Mouse (Mus musculus) neural tube, embryonic 12.5 days (tissue): Measurements from ENCODE around the gene Gins2. TPM values are rescaled to one million over a fixed set of nuclear protein-coding genes. Genes with fewer than 3 reads are reported as not detected.

Source experiments
- ATAC-seq: fragments of 200-750 bp; cut with Nextera tagmentation; 2 replicates; pipeline ENCODE4 v1.8.0; 2017; ENCODE audit warnings: low read depth, mild to moderate bottlenecking, moderate TSS enrichment, moderate library complexity; ENCODE audit not compliant: low FRiP score
- H3K27ac ChIP-seq: fragments of 300-500 bp; sonication (generic); 2 replicates; pipeline ENCODE4 v1.5.1; 2016
- H3K27me3 ChIP-seq: fragments of 300-500 bp; sonication (generic); replicated peaks from 2 replicates; pipeline ENCODE4 v1.6.1; 2016; ENCODE audit warnings: mild to moderate bottlenecking
- H3K36me3 ChIP-seq: fragments of 300-500 bp; sonication (generic); 2 replicates; pipeline ENCODE4 v1.6.1; 2016; ENCODE audit warnings: mild to moderate bottlenecking
- H3K4me1 ChIP-seq: fragments of 300-500 bp; sonication (generic); 2 replicates; pipeline ENCODE4 v1.6.1; 2016
- H3K4me2 ChIP-seq: fragments of 300-500 bp; sonication (generic); replicated peaks from 2 replicates; pipeline ENCODE4 v1.6.1; 2016; ENCODE audit warnings: mild to moderate bottlenecking
- H3K4me3 ChIP-seq: fragments of 300-500 bp; sonication (generic); 2 replicates; pipeline ENCODE4 v1.5.1; 2016
- H3K9ac ChIP-seq: fragments of 300-500 bp; sonication (generic); 2 replicates; pipeline ENCODE4 v1.6.1; 2016; ENCODE audit warnings: mild to moderate bottlenecking
- H3K9me3 ChIP-seq: fragments of 300-500 bp; sonication (generic); 2 replicates; pipeline ENCODE4 v1.6.1; 2016; ENCODE audit warnings: mild to moderate bottlenecking
- WGBS: fragments of 180-500 bp; shearing (Covaris S2); methylation state at CpG from one replicate; pipeline ENCODE4 v1.1.7; 2016; 5-methylcytosine and 5-hydroxymethylcytosine counted together
- polyA plus RNA-seq: library from polyadenylated mRNA; unstranded; fragments of >200 nt; fragmentation: Nextera tagmentation; extraction: Ambion mirVana; gene quantifications from 2 replicates; pipeline ENCODE4 v1.2.1, GENCODE M21; 2016

Gins2 gene
- polyA plus RNA-seq, 1 experiment from 2014 or later = 53.4 TPM

GRCm38 (mm10) chr8:120620441-120620840 is 31.3 kb upstream of the Gins2 start:
- Histone ChIP-seq H3K27ac (no peak overlapping the region), H3K9ac (no peak overlapping the region), H3K9me3 (no peaks in the 10 kb centered on the region), H3K4me2 (no peak overlapping the region), H3K4me1 (peaks cover 30% of the 10 kb centered on the region), H3K27me3 (no peaks in the 10 kb centered on the region), H3K36me3 (no peaks in the 10 kb centered on the region), H3K4me3 (no peak overlapping the region)
- WGBS = 59% methylated on average over 7 of the region's 7 CpGs
- ATAC-seq = no peak

DNA sequence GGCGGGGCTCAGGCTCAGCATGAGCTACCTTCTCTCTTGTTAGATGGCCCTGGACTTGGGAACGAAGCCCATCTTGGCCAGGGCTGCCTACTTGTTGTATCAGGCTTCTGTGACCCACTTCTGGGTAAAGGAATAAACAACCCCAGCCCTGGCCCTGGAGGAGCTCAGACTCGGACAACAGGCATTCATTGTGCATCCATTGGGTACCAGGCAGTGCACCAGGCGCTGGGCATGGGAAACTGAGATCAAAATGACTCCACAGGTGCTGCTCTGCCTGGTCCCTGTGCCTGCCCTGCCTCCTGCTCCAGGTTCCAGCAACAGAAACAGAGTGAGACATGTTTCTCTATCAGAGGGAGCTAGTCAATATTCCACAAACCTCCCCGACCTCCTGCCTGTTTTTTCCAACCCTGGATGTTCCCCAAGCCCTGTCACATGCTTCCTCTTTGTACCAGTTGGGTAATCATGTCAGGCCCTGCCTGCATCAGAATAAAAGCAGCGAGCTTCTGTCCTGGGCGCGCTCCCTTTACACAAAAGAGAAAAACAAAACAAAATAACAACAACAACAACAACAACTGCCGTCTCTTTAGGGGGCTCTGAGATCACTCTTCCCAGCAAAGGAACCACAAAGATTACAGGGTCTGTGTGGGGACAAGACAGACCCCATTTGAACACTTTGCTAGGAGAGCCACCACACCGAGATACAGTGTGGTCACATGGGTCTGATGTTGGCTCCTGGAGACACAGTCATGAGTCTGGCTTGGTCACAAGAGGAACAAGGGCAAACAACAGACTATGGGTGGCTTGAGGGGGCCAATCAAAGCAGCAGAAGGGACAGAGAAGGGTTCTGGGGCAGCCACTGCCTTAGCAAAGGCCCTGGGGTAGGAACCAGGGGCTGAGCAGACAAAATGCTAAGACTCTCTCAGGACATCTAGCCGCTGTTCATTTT is 30.4 kb upstream of the Gins2 start:
- Histone ChIP-seq H3K9me3 (no peaks in the 10 kb centered on the region), H3K4me2 (no peak overlapping the region), H3K36me3 (no peaks in the 10 kb centered on the region), H3K27me3 (no peaks in the 10 kb centered on the region), H3K4me3 (no peak overlapping the region), H3K27ac (no peak overlapping the region; the same call in 1 of the 2 replicates), H3K9ac (no peak overlapping the region), H3K4me1 (peaks cover 30% of the 10 kb centered on the region)
- WGBS = 78% methylated on average over 11 of the region's 11 CpGs
- ATAC-seq = no peak

- H3K36me3 ChIP-seq = no peaks in the 10 kb centered on the region
- H3K9ac ChIP-seq = no peak overlapping the region
- no peaks in the 10 kb centered on the region for H3K27me3 ChIP-seq
- ATAC-seq = peak; percentile 59
- H3K4me3 ChIP-seq = no peak overlapping the region
- no peaks in the 10 kb centered on the region for H3K9me3 ChIP-seq
- no peak overlapping the region for H3K27ac ChIP-seq
- H3K4me1 ChIP-seq = peaks cover 30% of the 10 kb centered on the region
- peak overlapping the region; percentile 32; the same call in 1 of the 2 replicates for H3K4me2 ChIP-seq
- 2% methylated on average over 6 of the region's 6 CpGs for WGBS
Measured at GRCm38 (mm10) chr8:120618110-120618509, 29.0 kb upstream of the Gins2 start.

- 0 out of 2 replicates have a peak overlapping the region, but pooled peaks have one; percentile 33 for H3K9ac ChIP-seq
- H3K4me1 ChIP-seq = peaks cover 27% of the 10 kb centered on the region
- no peak overlapping the region for H3K4me3 ChIP-seq
- no peaks in the 10 kb centered on the region for H3K36me3 ChIP-seq
- peak overlapping the region; percentile 38; the same call in 1 of the 2 replicates for H3K27ac ChIP-seq
- H3K9me3 ChIP-seq = no peaks in the 10 kb centered on the region
- WGBS = 28% methylated on average over 7 of the region's 8 CpGs
- H3K4me2 ChIP-seq = no peak overlapping the region
- peak; percentile 70 for ATAC-seq
- no peaks in the 10 kb centered on the region for H3K27me3 ChIP-seq
Measured at GRCm38 (mm10) chr8:120616663-120617626, 27.8 kb upstream of the Gins2 start.

DNA sequence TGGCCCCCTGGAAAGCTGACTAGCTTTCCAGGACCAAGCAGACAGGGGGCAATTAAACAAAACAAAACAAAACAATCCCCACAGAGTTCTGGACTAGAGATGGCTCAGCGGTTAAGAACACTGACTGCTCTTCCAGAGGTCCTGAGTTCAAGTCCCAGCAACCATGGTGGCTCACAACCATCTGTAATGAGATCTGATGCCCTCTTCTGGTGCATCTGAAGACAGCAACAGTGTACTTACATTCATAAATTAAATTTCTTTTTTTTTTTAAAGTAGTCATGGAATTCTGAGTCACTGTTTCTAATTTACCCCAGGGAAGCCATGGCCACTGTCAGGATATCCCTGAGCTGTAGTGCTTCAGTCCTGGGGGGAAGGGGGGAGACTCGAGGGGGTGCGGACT is 25.4 kb upstream of the Gins2 start:
- H3K4me1 ChIP-seq = peaks cover 23% of the 10 kb centered on the region
- H3K9me3 ChIP-seq = no peaks in the 10 kb centered on the region
- H3K27ac ChIP-seq = no peak overlapping the region
- 87% methylated on average over 3 of the region's 3 CpGs for WGBS
- no peaks in the 10 kb centered on the region for H3K27me3 ChIP-seq
- ATAC-seq = no peak
- H3K4me3 ChIP-seq = no peak overlapping the region
- no peak overlapping the region for H3K9ac ChIP-seq
- H3K36me3 ChIP-seq = no peaks in the 10 kb centered on the region
- no peak overlapping the region for H3K4me2 ChIP-seq

DNA sequence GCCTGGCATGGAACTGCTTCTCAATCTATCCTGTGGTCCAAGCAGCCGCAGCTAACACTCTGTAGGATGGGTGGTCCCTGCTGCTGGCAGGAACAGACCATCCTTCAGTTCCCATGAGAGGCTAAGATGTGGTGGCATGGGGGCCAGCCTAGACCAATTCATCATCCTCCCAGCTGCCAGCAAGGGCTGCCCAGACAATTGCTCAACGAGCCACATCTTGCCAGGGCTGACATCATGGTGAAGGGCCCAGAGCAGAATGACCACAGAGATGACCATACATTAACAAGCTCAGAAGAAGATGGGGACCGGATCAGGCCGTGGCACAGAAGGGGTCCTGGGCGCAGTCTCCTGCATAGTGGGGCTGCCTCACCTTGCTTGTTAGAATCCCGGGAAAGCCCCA is 21.7 kb upstream of the Gins2 start:
- Histone ChIP-seq H3K4me2 (no peak overlapping the region), H3K27ac (no peak overlapping the region), H3K4me3 (no peak overlapping the region), H3K9ac (no peak overlapping the region), H3K9me3 (no peaks in the 10 kb centered on the region), H3K36me3 (no peaks in the 10 kb centered on the region), H3K27me3 (no peaks in the 10 kb centered on the region), H3K4me1 (peaks cover 2% of the 10 kb centered on the region; the same call in 1 of the 2 replicates)
- 89% methylated on average over 6 of the region's 6 CpGs for WGBS
- no peak for ATAC-seq

GRCm38 (mm10) chr8:120607885-120608284 is 18.8 kb upstream of the Gins2 start:
- WGBS = 16% methylated on average over 7 of the region's 7 CpGs
- Histone ChIP-seq H3K9me3 (no peaks in the 10 kb centered on the region), H3K9ac (no peak overlapping the region), H3K27me3 (no peaks in the 10 kb centered on the region), H3K36me3 (no peaks in the 10 kb centered on the region), H3K4me2 (no peak overlapping the region), H3K4me1 (peaks cover 4% of the 10 kb centered on the region; the same call in 1 of the 2 replicates), H3K27ac (no peak overlapping the region), H3K4me3 (no peak overlapping the region)
- peak; percentile 53; the same call in 1 of the 2 replicates for ATAC-seq

GRCm38 (mm10) chr8:120607460-120607859 is 18.4 kb upstream of the Gins2 start:
- H3K4me3 ChIP-seq = no peak overlapping the region
- no peaks in the 10 kb centered on the region for H3K36me3 ChIP-seq
- no peaks in the 10 kb centered on the region for H3K27me3 ChIP-seq
- no peak overlapping the region for H3K4me2 ChIP-seq
- no peak overlapping the region for H3K27ac ChIP-seq
- 79% methylated on average over 9 of the region's 9 CpGs for WGBS
- ATAC-seq = no peak
- H3K4me1 ChIP-seq = peaks cover 8% of the 10 kb centered on the region
- H3K9me3 ChIP-seq = no peaks in the 10 kb centered on the region
- no peak overlapping the region for H3K9ac ChIP-seq

- Histone ChIP-seq H3K27me3 (no peaks in the 10 kb centered on the region), H3K36me3 (no peaks in the 10 kb centered on the region), H3K27ac (peak overlapping the region; percentile 20; the same call in 1 of the 2 replicates), H3K9me3 (0 out of 2 replicates have a peak, but pooled peaks cover 4% of the 10 kb centered on the region), H3K4me3 (no peak overlapping the region), H3K4me2 (0 out of 2 replicates have a peak overlapping the region, but pooled peaks have one; percentile 5), H3K9ac (peak overlapping the region; percentile 33; the same call in 1 of the 2 replicates), H3K4me1 (peaks cover 22% of the 10 kb centered on the region)
- peak; percentile 34; the same call in 1 of the 2 replicates for ATAC-seq
- 41% methylated on average over 6 of the region's 6 CpGs for WGBS
Measured at GRCm38 (mm10) chr8:120602672-120603071, 13.6 kb upstream of the Gins2 start.

DNA sequence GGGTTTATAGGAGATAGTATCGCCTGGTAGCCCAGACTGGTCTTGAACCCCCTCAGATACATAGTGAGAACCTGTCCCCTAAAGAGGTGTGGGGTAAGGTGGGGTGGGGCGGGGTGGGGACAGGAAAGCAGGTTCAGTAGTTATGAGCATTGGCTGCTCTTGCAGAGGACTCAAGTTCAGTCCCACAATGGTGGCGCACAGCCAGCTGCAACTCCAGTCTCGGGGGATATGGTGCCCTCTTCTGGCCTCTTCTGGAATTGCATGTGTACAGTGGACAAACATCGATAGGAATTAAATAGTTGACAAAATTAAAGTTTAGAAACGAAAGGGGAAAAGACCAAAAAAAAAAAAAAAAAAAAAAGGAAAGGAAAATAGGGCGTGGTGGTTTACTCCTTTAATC is 10.4 kb upstream of the Gins2 start:
- no peak overlapping the region for H3K9ac ChIP-seq
- no peak overlapping the region for H3K4me2 ChIP-seq
- no peak overlapping the region for H3K27ac ChIP-seq
- H3K9me3 ChIP-seq = 0 out of 2 replicates have a peak, but pooled peaks cover 4% of the 10 kb centered on the region
- H3K36me3 ChIP-seq = no peaks in the 10 kb centered on the region
- no peak for ATAC-seq
- peaks cover 20% of the 10 kb centered on the region for H3K4me1 ChIP-seq
- WGBS = 57% methylated on average over 7 of the region's 7 CpGs
- no peaks in the 10 kb centered on the region for H3K27me3 ChIP-seq
- no peak overlapping the region for H3K4me3 ChIP-seq

GRCm38 (mm10) chr8:120598579-120598978 is 9.5 kb upstream of the Gins2 start:
- Histone ChIP-seq H3K4me3 (no peak overlapping the region), H3K27me3 (no peaks in the 10 kb centered on the region), H3K9me3 (0 out of 2 replicates have a peak, but pooled peaks cover 4% of the 10 kb centered on the region), H3K4me2 (peak overlapping the region; percentile 23), H3K9ac (no peak overlapping the region), H3K27ac (no peak overlapping the region), H3K4me1 (peaks cover 20% of the 10 kb centered on the region), H3K36me3 (no peaks in the 10 kb centered on the region)
- 26% methylated on average over 24 of the region's 24 CpGs for WGBS
- ATAC-seq = no peak
